Mouse (Mus musculus): ENCODE measurements around the gene Synj2. TPM values are rescaled to one million over a fixed set of nuclear protein-coding genes. Genes with fewer than 3 reads are reported as not detected.

The Synj2 gene
- polyA plus RNA-seq, 1 experiment from 2014 or later: 4.0 TPM

DNA sequence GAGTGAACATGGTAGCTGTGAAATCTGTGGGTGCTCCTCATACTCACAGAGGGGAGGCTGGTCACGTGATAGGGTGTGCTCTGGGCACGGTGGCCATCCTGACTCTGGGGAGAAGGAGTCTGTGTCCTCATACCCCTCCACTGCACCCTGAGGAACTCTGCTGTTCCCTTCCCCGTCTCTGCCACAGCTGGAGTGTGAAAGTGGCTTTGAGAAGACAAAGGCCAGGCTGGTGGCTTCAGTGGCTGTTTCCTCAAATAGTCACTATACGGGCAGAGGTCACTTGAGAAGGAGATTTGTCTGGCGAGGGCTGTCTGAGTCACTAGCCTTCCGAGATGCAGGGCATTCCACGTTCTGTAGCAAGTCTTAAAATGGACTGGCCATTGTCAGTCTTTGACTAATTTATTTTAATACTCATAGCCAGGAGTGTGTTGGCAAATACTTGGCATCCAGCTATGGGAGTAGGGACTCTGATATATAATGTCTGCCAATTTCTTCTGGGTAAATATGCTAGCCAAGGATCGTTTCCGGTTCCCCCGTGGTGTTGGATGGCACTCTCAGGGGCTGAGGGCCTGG lies 37.5 kb downstream of the Synj2 start:
- Histone ChIP-seq H3K27ac (ENCODE audit: low read length) (no peak overlapping the region), H3K36me3 (ENCODE audit: insufficient read depth, low read length) (no peaks in the 10 kb centered on the region), H3K27me3 (ENCODE audit: insufficient read depth, low read length) (no peaks in the 10 kb centered on the region; the same call in 1 of the 2 replicates), H3K4me2 (replicated peaks; ENCODE audit: low read depth, low read length) (no peak overlapping the region), H3K9ac (replicated peaks; ENCODE audit: low read length) (no peak overlapping the region), H3K4me1 (ENCODE audit: insufficient read depth, low read length) (peaks cover 30% of the 10 kb centered on the region), H3K4me3 (ENCODE audit: low read length) (no peak overlapping the region), H3K9me3 (ENCODE audit: low read length) (no peaks in the 10 kb centered on the region)
- 64% methylated on average over 10 of the region's 10 CpGs for WGBS
- ATAC-seq (ENCODE audit: low FRiP score, low TSS enrichment): no peak

DNA sequence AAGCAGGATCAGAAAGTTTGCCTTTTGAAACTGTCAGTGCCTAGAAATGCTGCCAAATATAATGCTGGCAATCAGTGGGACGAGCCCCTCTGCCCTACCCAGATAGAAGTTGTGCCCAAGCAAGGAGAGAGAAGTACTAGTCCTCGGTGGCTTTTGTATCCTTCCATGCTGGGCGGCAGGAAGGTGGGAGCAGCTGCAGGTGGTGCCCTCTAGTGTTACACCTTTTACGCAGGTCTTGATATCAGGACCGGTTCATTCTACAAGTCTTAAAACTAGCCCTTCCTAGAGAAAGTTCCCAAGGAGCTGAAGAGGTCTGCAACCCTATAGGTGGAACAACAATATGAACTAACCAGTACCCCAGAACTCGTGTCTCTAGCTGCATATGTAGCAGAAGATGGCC lies 39.8 kb downstream of the Synj2 start:
- Histone ChIP-seq H3K9ac (replicated peaks; ENCODE audit: low read length) (no peak overlapping the region), H3K27me3 (ENCODE audit: insufficient read depth, low read length) (no peaks in the 10 kb centered on the region; the same call in 1 of the 2 replicates), H3K4me2 (replicated peaks; ENCODE audit: low read depth, low read length) (no peak overlapping the region), H3K36me3 (ENCODE audit: insufficient read depth, low read length) (0 out of 2 replicates have a peak, but pooled peaks cover 3% of the 10 kb centered on the region), H3K4me1 (ENCODE audit: insufficient read depth, low read length) (peaks cover 20% of the 10 kb centered on the region), H3K9me3 (ENCODE audit: low read length) (no peaks in the 10 kb centered on the region), H3K4me3 (ENCODE audit: low read length) (no peak overlapping the region), H3K27ac (ENCODE audit: low read length) (no peak overlapping the region)
- WGBS: 44% methylated on average over 6 of the region's 6 CpGs
- no peak for ATAC-seq (ENCODE audit: low FRiP score, low TSS enrichment)

DNA sequence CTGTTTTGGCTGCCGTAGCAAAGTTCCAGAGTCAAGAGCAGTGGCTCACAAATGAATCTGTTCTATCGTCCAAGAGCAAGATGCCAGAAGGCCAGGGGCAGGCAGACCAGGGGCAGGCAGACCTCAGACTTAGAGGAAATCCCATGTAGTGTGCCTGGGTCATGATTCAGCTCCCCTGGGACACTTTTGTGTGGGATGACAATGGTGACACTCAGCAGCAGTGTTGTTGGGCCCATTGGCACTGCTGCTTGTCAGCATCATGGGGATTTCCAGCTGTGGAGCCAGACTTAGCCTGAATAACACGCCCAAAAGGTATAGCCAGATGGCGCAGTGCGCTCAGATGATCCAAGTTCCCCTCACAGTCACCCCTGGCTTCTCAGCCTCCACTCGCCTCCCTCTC lies 42.1 kb downstream of the Synj2 start:
- Histone ChIP-seq H3K27ac (ENCODE audit: low read length) (no peak overlapping the region), H3K9ac (replicated peaks; ENCODE audit: low read length) (no peak overlapping the region), H3K9me3 (ENCODE audit: low read length) (no peaks in the 10 kb centered on the region), H3K4me1 (ENCODE audit: insufficient read depth, low read length) (peaks cover 13% of the 10 kb centered on the region), H3K4me3 (ENCODE audit: low read length) (no peak overlapping the region), H3K4me2 (replicated peaks; ENCODE audit: low read depth, low read length) (no peak overlapping the region), H3K27me3 (ENCODE audit: insufficient read depth, low read length) (no peaks in the 10 kb centered on the region; the same call in 1 of the 2 replicates), H3K36me3 (ENCODE audit: insufficient read depth, low read length) (0 out of 2 replicates have a peak, but pooled peaks cover 3% of the 10 kb centered on the region)
- WGBS: 90% methylated on average over 6 of the region's 6 CpGs
- ATAC-seq (ENCODE audit: low FRiP score, low TSS enrichment): no peak

DNA sequence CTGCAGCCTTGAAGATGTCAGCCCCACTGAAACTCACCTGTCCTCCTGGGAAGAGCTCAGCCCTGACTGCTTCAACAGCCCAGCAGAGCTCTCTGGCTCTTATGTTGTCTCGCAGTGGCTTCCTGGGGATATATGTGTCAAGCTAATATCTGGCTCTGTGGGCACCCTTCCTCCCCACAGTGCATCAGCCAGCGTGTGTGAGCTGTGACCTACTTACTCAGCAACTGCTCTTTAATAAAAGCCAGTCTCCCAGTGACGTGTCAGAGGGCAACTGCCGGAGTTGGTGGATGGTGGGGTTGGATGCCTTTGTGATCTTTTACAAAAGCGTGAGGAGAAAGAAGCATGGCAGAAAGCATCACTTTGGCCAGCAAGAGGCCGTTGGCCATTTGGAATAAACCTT lies 42.8 kb downstream of the Synj2 start:
- WGBS: 86% methylated on average over 6 of the region's 6 CpGs
- no peak overlapping the region for H3K4me2 ChIP-seq (replicated peaks; ENCODE audit: low read depth, low read length)
- 0 out of 2 replicates have a peak, but pooled peaks cover 3% of the 10 kb centered on the region for H3K36me3 ChIP-seq (ENCODE audit: insufficient read depth, low read length)
- H3K4me1 ChIP-seq (ENCODE audit: insufficient read depth, low read length): peaks cover 13% of the 10 kb centered on the region
- H3K9ac ChIP-seq (replicated peaks; ENCODE audit: low read length): no peak overlapping the region
- no peaks in the 10 kb centered on the region for H3K9me3 ChIP-seq (ENCODE audit: low read length)
- no peak for ATAC-seq (ENCODE audit: low FRiP score, low TSS enrichment)
- H3K27ac ChIP-seq (ENCODE audit: low read length): no peak overlapping the region
- H3K4me3 ChIP-seq (ENCODE audit: low read length): no peak overlapping the region
- no peaks in the 10 kb centered on the region; the same call in 1 of the 2 replicates for H3K27me3 ChIP-seq (ENCODE audit: insufficient read depth, low read length)

DNA sequence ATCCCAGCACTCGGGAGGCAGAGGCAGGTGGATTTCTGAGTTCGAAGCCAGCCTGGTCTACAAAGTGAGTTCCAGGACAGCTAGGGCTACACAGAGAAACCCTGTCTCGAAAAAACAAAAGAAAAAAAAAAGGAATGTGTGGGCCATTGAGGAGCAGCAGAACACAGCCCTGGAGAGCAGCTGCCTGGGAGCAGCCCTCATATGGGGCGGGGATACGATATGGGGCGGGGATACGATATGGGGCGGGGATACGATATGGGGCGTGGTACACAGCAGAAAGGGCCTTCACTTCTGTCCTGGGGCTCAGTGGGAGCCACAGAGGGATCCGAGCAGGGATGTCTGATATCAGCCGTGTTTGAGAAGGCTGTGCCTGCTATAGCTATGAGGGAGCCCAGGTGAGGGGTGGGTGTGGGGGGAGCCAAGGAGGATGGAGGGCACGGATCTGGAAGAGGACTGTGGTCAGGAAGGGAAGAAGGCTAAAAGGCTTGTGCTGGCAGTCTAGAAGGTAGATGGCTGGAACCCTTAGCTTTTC lies 43.7 kb downstream of the Synj2 start:
- WGBS: 79% methylated on average over 12 of the region's 13 CpGs
- Histone ChIP-seq H3K36me3 (ENCODE audit: insufficient read depth, low read length) (0 out of 2 replicates have a peak, but pooled peaks cover 3% of the 10 kb centered on the region), H3K27me3 (ENCODE audit: insufficient read depth, low read length) (no peaks in the 10 kb centered on the region; the same call in 1 of the 2 replicates), H3K4me2 (replicated peaks; ENCODE audit: low read depth, low read length) (no peak overlapping the region), H3K9me3 (ENCODE audit: low read length) (no peaks in the 10 kb centered on the region; the same call in 1 of the 2 replicates), H3K4me3 (ENCODE audit: low read length) (no peak overlapping the region), H3K4me1 (ENCODE audit: insufficient read depth, low read length) (peaks cover 13% of the 10 kb centered on the region), H3K9ac (replicated peaks; ENCODE audit: low read length) (no peak overlapping the region), H3K27ac (ENCODE audit: low read length) (no peak overlapping the region)
- ATAC-seq (ENCODE audit: low FRiP score, low TSS enrichment): no peak

DNA sequence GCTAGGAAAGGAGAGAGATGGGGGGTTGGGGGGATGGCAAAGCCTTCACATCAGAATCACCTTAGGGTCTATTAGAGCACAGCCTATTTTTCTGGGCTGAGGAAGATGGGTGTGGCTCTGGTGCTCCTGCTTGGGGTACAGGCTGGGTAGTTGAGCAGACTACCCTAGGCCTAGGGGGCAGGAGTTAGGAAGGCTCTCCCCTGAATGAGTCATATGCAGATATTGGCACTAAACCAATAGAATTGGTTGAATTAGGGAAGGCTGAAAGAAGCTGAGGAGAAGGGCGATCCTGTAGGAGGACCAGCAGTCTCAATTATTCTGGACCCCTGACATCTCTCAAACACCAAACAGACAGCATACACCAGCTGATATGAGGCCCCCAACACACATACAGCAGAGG lies 44.2 kb downstream of the Synj2 start:
- peaks cover 13% of the 10 kb centered on the region for H3K4me1 ChIP-seq (ENCODE audit: insufficient read depth, low read length)
- H3K4me3 ChIP-seq (ENCODE audit: low read length): no peak overlapping the region
- H3K9ac ChIP-seq (replicated peaks; ENCODE audit: low read length): no peak overlapping the region
- H3K36me3 ChIP-seq (ENCODE audit: insufficient read depth, low read length): 0 out of 2 replicates have a peak, but pooled peaks cover 3% of the 10 kb centered on the region
- no peak overlapping the region for H3K4me2 ChIP-seq (replicated peaks; ENCODE audit: low read depth, low read length)
- H3K9me3 ChIP-seq (ENCODE audit: low read length): no peaks in the 10 kb centered on the region; the same call in 1 of the 2 replicates
- no peaks in the 10 kb centered on the region; the same call in 1 of the 2 replicates for H3K27me3 ChIP-seq (ENCODE audit: insufficient read depth, low read length)
- 94% methylated on average over 1 of the region's 1 CpGs for WGBS
- no peak for ATAC-seq (ENCODE audit: low FRiP score, low TSS enrichment)
- no peak overlapping the region for H3K27ac ChIP-seq (ENCODE audit: low read length)

DNA sequence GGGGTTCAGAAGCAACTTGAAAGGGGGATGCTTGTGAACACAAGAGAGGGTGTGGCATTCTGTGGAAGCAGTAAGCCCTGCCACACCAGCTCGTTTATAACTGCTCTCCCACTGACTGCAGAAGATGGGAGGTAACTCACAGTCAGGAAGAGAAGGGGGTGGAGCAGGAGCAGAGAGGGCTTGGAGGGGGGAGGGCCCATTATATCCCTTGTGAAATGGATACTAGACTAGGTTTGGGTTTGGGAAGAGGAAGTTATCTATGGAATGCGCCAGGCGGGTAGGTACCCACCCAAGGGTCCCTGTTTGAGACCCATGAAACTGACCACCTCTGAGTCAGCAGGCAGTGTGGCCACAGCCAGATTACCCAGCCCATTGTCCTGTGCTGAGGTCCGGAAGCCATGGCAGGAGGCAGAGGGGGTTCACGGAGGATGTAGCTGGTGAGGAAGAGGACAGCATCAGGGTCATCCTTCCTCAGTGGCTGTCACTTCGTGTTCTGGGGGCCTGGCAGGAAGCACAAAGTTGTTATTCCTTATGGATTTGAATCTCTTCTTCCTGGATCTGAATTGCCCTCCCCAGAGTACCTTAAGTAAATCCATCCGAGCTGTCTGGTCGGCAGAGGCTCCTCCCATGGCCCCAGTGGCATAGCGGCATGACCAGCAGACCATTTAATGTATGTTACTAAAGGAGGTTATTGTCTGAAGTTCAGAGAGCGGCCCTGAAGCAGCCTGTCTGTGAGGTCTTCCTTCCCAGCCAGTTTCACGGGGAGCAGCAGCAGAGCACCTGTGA lies 46.4 kb downstream of the Synj2 start:
- peak; percentile 70 for ATAC-seq (ENCODE audit: low FRiP score, low TSS enrichment)

DNA sequence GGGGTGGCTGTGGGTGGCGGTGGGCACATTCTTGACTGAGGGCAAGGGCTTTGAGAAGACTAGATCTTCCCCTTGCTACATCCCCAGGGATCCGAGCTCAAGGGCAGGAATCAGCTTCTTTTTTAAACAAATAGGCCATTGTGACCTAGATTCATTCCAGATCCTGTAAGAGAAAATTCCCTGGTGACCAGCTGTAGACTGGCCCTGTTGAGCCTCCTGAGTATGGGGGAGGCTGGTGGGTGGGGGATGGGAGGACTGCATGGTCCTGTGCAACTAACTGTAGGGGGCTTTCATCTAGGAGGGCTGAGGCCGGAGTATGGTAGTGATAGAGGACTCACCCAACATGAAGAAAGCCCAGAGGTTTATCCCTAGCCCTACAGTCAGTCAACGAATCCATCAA lies 47.0 kb downstream of the Synj2 start:
- Histone ChIP-seq H3K9me3 (ENCODE audit: low read length) (no peaks in the 10 kb centered on the region; the same call in 1 of the 2 replicates), H3K36me3 (ENCODE audit: insufficient read depth, low read length) (0 out of 2 replicates have a peak, but pooled peaks cover 3% of the 10 kb centered on the region), H3K4me3 (ENCODE audit: low read length) (no peak overlapping the region; the same call in 1 of the 2 replicates), H3K9ac (replicated peaks; ENCODE audit: low read length) (0 out of 2 replicates have a peak overlapping the region, but pooled peaks have one; percentile 45), H3K27ac (ENCODE audit: low read length) (peak overlapping the region; percentile 67; the same call in 1 of the 2 replicates), H3K4me2 (replicated peaks; ENCODE audit: low read depth, low read length) (peak overlapping the region; percentile 43), H3K4me1 (ENCODE audit: insufficient read depth, low read length) (peaks cover 13% of the 10 kb centered on the region), H3K27me3 (ENCODE audit: insufficient read depth, low read length) (no peaks in the 10 kb centered on the region)
- WGBS: 61% methylated on average over 4 of the region's 4 CpGs
- ATAC-seq (ENCODE audit: low FRiP score, low TSS enrichment): peak; percentile 54

More for the DNA sequence above, 46.4 kb downstream of the Synj2 start:
- H3K9me3 ChIP-seq (ENCODE audit: low read length): no peaks in the 10 kb centered on the region; the same call in 1 of the 2 replicates
- H3K4me1 ChIP-seq (ENCODE audit: insufficient read depth, low read length): peaks cover 13% of the 10 kb centered on the region
- no peak overlapping the region; the same call in 1 of the 2 replicates for H3K4me3 ChIP-seq (ENCODE audit: low read length)
- H3K27ac ChIP-seq (ENCODE audit: low read length): peak overlapping the region; percentile 67; the same call in 1 of the 2 replicates
- 26% methylated on average over 11 of the region's 11 CpGs for whole genome bisulfite sequencing
- H3K27me3 ChIP-seq (ENCODE audit: insufficient read depth, low read length): no peaks in the 10 kb centered on the region
- H3K9ac ChIP-seq (replicated peaks; ENCODE audit: low read length): peak overlapping the region; percentile 45; the same call in 1 of the 2 replicates
- peak overlapping the region; percentile 43 for H3K4me2 ChIP-seq (replicated peaks; ENCODE audit: low read depth, low read length)
- H3K36me3 ChIP-seq (ENCODE audit: insufficient read depth, low read length): 0 out of 2 replicates have a peak, but pooled peaks cover 3% of the 10 kb centered on the region

DNA sequence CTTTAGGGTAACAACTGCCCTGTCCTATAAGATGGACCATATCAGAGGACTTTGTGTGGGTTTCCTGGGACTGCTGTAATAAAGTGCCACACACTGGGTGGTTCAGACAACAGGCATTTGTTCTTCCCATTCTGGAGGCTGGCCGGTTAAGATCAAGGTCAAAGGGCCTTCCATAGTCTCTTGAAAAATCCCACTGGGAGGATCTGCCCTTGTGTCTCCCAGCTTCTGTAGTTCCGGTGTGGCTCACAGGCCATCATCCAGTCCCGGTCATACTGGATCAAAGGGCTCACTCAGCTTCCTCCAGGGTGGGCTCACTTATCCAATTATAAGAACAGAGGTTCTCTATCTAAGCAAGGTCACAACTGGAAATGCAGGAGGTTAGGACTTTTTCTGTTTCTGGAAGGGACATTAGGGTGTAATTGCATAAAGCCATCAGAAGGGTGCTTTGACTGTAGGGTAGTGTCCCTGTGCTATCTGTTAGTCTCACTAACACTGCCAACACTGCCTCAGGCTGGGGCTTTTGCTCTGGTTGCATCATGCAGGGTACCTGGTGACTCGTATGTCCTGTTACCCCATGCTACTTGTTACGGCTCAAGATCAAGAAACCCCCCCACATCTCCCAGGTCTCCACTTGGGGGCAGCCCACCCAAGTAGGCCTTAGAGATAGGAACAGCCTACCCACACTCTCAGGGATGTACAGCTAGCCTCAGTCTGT lies 51.9 kb downstream of the Synj2 start:
- H3K4me1 ChIP-seq (ENCODE audit: insufficient read depth, low read length): peaks cover 1% of the 10 kb centered on the region
- no peaks in the 10 kb centered on the region for H3K36me3 ChIP-seq (ENCODE audit: insufficient read depth, low read length)
- no peaks in the 10 kb centered on the region for H3K27me3 ChIP-seq (ENCODE audit: insufficient read depth, low read length)
- H3K4me3 ChIP-seq (ENCODE audit: low read length): no peak overlapping the region
- H3K4me2 ChIP-seq (replicated peaks; ENCODE audit: low read depth, low read length): no peak overlapping the region
- no peak overlapping the region for H3K27ac ChIP-seq (ENCODE audit: low read length)
- no peak overlapping the region for H3K9ac ChIP-seq (replicated peaks; ENCODE audit: low read length)
- 69% methylated on average over 5 of the region's 5 CpGs for WGBS
- 0 out of 2 replicates have a peak, but pooled peaks have one; percentile 19 for ATAC-seq (ENCODE audit: low FRiP score, low TSS enrichment)
- H3K9me3 ChIP-seq (ENCODE audit: low read length): no peaks in the 10 kb centered on the region; the same call in 1 of the 2 replicates

Measured in kidney, embryonic 16.5 days (tissue).